In the genomic region with DNA sequence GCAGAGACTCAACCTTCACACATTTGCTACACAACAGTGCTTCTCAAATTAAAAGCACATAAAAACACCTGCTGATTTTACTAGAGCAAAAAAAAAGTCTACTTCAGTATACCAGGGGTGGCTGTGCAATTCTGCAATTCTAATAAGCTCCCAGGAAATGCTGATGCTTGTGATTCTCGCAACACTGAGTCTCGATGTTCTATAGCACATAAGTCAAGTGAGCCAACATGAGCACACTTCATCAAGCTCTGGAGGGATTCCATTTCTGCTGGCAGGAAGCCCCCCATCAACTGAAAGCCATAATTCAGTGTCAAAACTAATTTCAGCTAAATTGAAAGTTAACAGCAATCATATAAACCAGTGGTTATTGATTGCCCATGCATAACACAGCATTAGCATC, we compare ENCODE assay signal across 30 mouse cellular contexts.
DNase-seq lines count a peak whose midpoint lies in the region; ATAC-seq lines count a peak whose summit lies in the region.
"Had no signal": no experiment of that assay in that cellular context is flagged by ENCODE, and none has a peak within 500 bp of the region (broad histone marks: within the 10 kb centered on the region; RNA-seq: fewer than 3 reads in every experiment).

No protein-coding gene starts in this region.

- no peaks in the 10 kb centered on the region for H3K9me3 ChIP-seq in forebrain, embryonic 13.5 days (replicated peaks)
- H3K9me3 ChIP-seq in forebrain, embryonic 10.5 days, result no peaks in the 10 kb centered on the region
- no peaks in the 10 kb centered on the region for H3K9me3 ChIP-seq in hindbrain, embryonic 16.5 days (ENCODE audit: control insufficient read depth, low read length)
- H3K9me3 ChIP-seq in hindbrain, embryonic 12.5 days (replicated peaks), result no peaks in the 10 kb centered on the region
- no peaks in the 10 kb centered on the region for H3K9me3 ChIP-seq in neural tube, embryonic 15.5 days (replicated peaks)
- H3K9me3 ChIP-seq: embryonic facial prominence, embryonic 12.5 days; heart, embryonic 13.5 days; intestine, embryonic 15.5 days had no signal

- 90% methylated on average over 2 of the region's 2 CpGs for WGBS in forebrain, embryonic 13.5 days
- WGBS in forebrain, embryonic 10.5 days, result 89% methylated on average over 2 of the region's 2 CpGs
- WGBS in hindbrain, embryonic 16.5 days, result 48% methylated on average over 2 of the region's 2 CpGs
- 81% methylated on average over 2 of the region's 2 CpGs for WGBS in hindbrain, embryonic 12.5 days
- WGBS in neural tube, embryonic 15.5 days, result 61% methylated on average over 2 of the region's 2 CpGs

- H3K4me2 ChIP-seq in forebrain, embryonic 13.5 days, result no peak overlapping the region
- no peak overlapping the region for H3K4me2 ChIP-seq in hindbrain, embryonic 16.5 days (ENCODE audit: low read length)
- H3K4me2 ChIP-seq in hindbrain, embryonic 12.5 days (replicated peaks), result no peak overlapping the region
- H3K4me2 ChIP-seq in neural tube, embryonic 15.5 days, result no peak overlapping the region
- H3K4me2 ChIP-seq: embryonic facial prominence, embryonic 12.5 days; heart, embryonic 13.5 days; intestine, embryonic 15.5 days had no signal

- DNase-seq in forebrain, embryonic 10.5 days (ENCODE audit: extremely low spot score, low spot score), result no peak
- peak; percentile 20 to 24 for DNase-seq in right cerebral cortex, postnatal 10 days (ENCODE audit: low spot score in 2 of 2)
- no peak for DNase-seq in right cerebral cortex, adult 18-20 months
- DNase-seq in cerebellum, postnatal 4 days (ENCODE audit: low spot score in 2 of 2), result no peak
- DNase-seq: adrenal gland, adult 8-10 months; cerebellum, adult 2 months; cerebellum, postnatal 36 days; embryo, embryonic 11 days; heart, adult 2 months; heart, postnatal 10 days; kidney, adult 2 months; layer of hippocampus, postnatal 36 days; liver; lung, adult 2 months; lung, postnatal 10 days; midbrain, embryonic 14.5 days; right cerebral cortex, postnatal 14 days; spleen, adult 18-20 months; thymus, postnatal 14 days had no signal

- no peaks in the 10 kb centered on the region for H3K36me3 ChIP-seq in forebrain, embryonic 13.5 days (ENCODE audit: poor library complexity, severe bottlenecking)
- no peaks in the 10 kb centered on the region for H3K36me3 ChIP-seq in forebrain, embryonic 10.5 days (replicated peaks)
- no peaks in the 10 kb centered on the region for H3K36me3 ChIP-seq in hindbrain, embryonic 16.5 days (ENCODE audit: control insufficient read depth, insufficient read depth, low read length)
- no peaks in the 10 kb centered on the region for H3K36me3 ChIP-seq in hindbrain, embryonic 12.5 days
- no peaks in the 10 kb centered on the region for H3K36me3 ChIP-seq in neural tube, embryonic 15.5 days
- H3K36me3 ChIP-seq: embryonic facial prominence, embryonic 12.5 days; G1E; heart, embryonic 13.5 days; intestine, embryonic 15.5 days had no signal

- no peaks in the 10 kb centered on the region for H3K27me3 ChIP-seq in forebrain, embryonic 13.5 days
- H3K27me3 ChIP-seq in forebrain, embryonic 10.5 days (ENCODE audit: poor library complexity, severe bottlenecking), result no peaks in the 10 kb centered on the region
- no peaks in the 10 kb centered on the region for H3K27me3 ChIP-seq in hindbrain, embryonic 16.5 days (replicated peaks; ENCODE audit: control insufficient read depth, insufficient read depth, low read length)
- H3K27me3 ChIP-seq in hindbrain, embryonic 12.5 days, result no peaks in the 10 kb centered on the region
- no peaks in the 10 kb centered on the region for H3K27me3 ChIP-seq in neural tube, embryonic 15.5 days (replicated peaks)
- H3K27me3 ChIP-seq: embryonic facial prominence, embryonic 12.5 days; heart, embryonic 13.5 days; intestine, embryonic 15.5 days had no signal

- H3K4me3 ChIP-seq in forebrain, embryonic 13.5 days, result no peak overlapping the region
- H3K4me3 ChIP-seq in forebrain, embryonic 10.5 days, result no peak overlapping the region
- H3K4me3 ChIP-seq in hindbrain, embryonic 16.5 days (ENCODE audit: low read length), result no peak overlapping the region
- no peak overlapping the region for H3K4me3 ChIP-seq in hindbrain, embryonic 12.5 days
- no peak overlapping the region for H3K4me3 ChIP-seq in neural tube, embryonic 15.5 days (replicated peaks)
- H3K4me3 ChIP-seq: embryonic facial prominence, embryonic 12.5 days; heart, adult 2 months; heart, embryonic 13.5 days; intestine, embryonic 15.5 days had no signal

- H3K4me1 ChIP-seq in forebrain, embryonic 13.5 days, result no peaks in the 10 kb centered on the region
- H3K4me1 ChIP-seq in forebrain, embryonic 10.5 days, result no peaks in the 10 kb centered on the region
- H3K4me1 ChIP-seq in hindbrain, embryonic 16.5 days (ENCODE audit: control insufficient read depth, insufficient read depth, low read depth, low read length), result no peaks in the 10 kb centered on the region
- no peaks in the 10 kb centered on the region for H3K4me1 ChIP-seq in hindbrain, embryonic 12.5 days
- no peaks in the 10 kb centered on the region for H3K4me1 ChIP-seq in neural tube, embryonic 15.5 days
- H3K4me1 ChIP-seq: embryonic facial prominence, embryonic 12.5 days; heart, embryonic 13.5 days; intestine, embryonic 15.5 days had no signal

- ATAC-seq in forebrain, embryonic 13.5 days, result 0 out of 2 replicates have a peak, but pooled peaks have one; percentile 16
- peak; percentile 60; the same call in 1 of the 2 replicates for ATAC-seq in hindbrain, embryonic 16.5 days
- no peak for ATAC-seq in hindbrain, embryonic 12.5 days (ENCODE audit: low FRiP score)
- 0 out of 2 replicates have a peak, but pooled peaks have one; percentile 24 for ATAC-seq in neural tube, embryonic 15.5 days (ENCODE audit: low FRiP score)
- ATAC-seq: intestine, embryonic 15.5 days had no signal

- H3K9ac ChIP-seq in forebrain, embryonic 13.5 days, result no peak overlapping the region
- no peak overlapping the region for H3K9ac ChIP-seq in hindbrain, embryonic 16.5 days (ENCODE audit: low read depth, low read length)
- no peak overlapping the region for H3K9ac ChIP-seq in hindbrain, embryonic 12.5 days
- H3K9ac ChIP-seq in neural tube, embryonic 15.5 days (replicated peaks), result no peak overlapping the region
- H3K9ac ChIP-seq: embryonic facial prominence, embryonic 12.5 days; heart, embryonic 13.5 days; intestine, embryonic 15.5 days; liver, embryonic 14.5 days had no signal

- H3K27ac ChIP-seq in forebrain, embryonic 13.5 days, result no peak overlapping the region
- no peak overlapping the region for H3K27ac ChIP-seq in forebrain, embryonic 10.5 days
- no peak overlapping the region for H3K27ac ChIP-seq in hindbrain, embryonic 16.5 days (ENCODE audit: low read depth, low read length)
- H3K27ac ChIP-seq in hindbrain, embryonic 12.5 days, result no peak overlapping the region
- no peak overlapping the region for H3K27ac ChIP-seq in neural tube, embryonic 15.5 days (replicated peaks)
- H3K27ac ChIP-seq: embryonic facial prominence, embryonic 12.5 days; heart, adult 2 months; heart, embryonic 13.5 days; intestine, embryonic 15.5 days; kidney, postnatal 0 days; liver, embryonic 14.5 days; macrophage had no signal

Comparison
In these comparisons a context has a peak if more than half of its experiments do, and no peak if none do; other contexts are left out.
1. DNase-seq: peak in right cerebral cortex, postnatal 10 days (2 of 2); none in forebrain, embryonic 10.5 days (single experiment), right cerebral cortex, adult 18-20 months (single experiment) and cerebellum, postnatal 4 days (0 of 2).